17 mouse cellular contexts compared by ENCODE assay signal in the genomic region with DNA sequence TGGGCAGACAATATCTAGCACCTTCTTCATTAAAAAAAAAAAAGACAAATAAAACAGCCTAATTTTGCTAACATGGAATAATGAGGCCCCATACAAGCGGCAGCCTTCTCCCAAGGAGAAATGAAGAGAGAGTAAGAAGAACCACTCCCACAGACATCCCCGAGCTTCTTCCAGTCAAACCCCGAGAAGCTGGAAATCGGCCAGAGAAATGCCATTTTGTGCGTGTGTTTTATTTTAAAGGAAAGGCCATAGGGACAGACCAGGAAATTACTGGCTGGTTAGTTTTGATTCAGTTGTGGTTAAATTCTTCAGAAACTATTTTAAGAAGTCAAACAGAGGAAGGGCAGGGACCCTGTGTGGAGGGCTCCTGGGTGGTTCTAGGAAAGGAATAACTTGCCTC.
A peak's percentile ranks its signal among the peaks of the same experiment; 100 is the strongest.
DNase-seq lines count a peak whose midpoint lies in the region; ATAC-seq and TF ChIP-seq lines count a peak whose summit lies in the region.
"Had no signal": no experiment of that assay in that cellular context is flagged by ENCODE, and none has a peak within 500 bp of the region (broad histone marks: within the 10 kb centered on the region; RNA-seq: fewer than 3 reads in every experiment).

No protein-coding gene starts in this region.

- ATAC-seq in embryonic facial prominence, embryonic 11.5 days (replicated peaks; ENCODE audit: insufficient number of reproducible peaks, low FRiP score, low TSS enrichment, low read depth), result no peak
- ATAC-seq in midbrain, embryonic 14.5 days (ENCODE audit: low FRiP score, low TSS enrichment), result no peak
- ATAC-seq in midbrain, embryonic 13.5 days, result no peak

- H3K4me3 ChIP-seq in embryonic facial prominence, embryonic 11.5 days (ENCODE audit: low read depth, low read length), result no peak overlapping the region
- no peak overlapping the region for H3K4me3 ChIP-seq in embryonic facial prominence, embryonic 10.5 days
- H3K4me3 ChIP-seq in midbrain, embryonic 14.5 days (replicated peaks; ENCODE audit: low read depth, low read length), result no peak overlapping the region
- H3K4me3 ChIP-seq in midbrain, embryonic 13.5 days (replicated peaks), result no peak overlapping the region
- no peak overlapping the region for H3K4me3 ChIP-seq in layer of hippocampus, adult 2 months
- H3K4me3 ChIP-seq: forebrain, embryonic 12.5 days; lung, embryonic 15.5 days; megakaryocyte, embryonic 14.5 days had no signal

- no peak overlapping the region for H3K27ac ChIP-seq in embryonic facial prominence, embryonic 11.5 days (replicated peaks; ENCODE audit: low read depth, low read length)
- no peak overlapping the region for H3K27ac ChIP-seq in embryonic facial prominence, embryonic 10.5 days (replicated peaks)
- no peak overlapping the region for H3K27ac ChIP-seq in midbrain, embryonic 14.5 days (replicated peaks; ENCODE audit: low read depth, low read length)
- no peak overlapping the region for H3K27ac ChIP-seq in midbrain, embryonic 13.5 days
- H3K27ac ChIP-seq in layer of hippocampus, adult 2 months, result no peak overlapping the region
- H3K27ac ChIP-seq: forebrain, embryonic 12.5 days; hindbrain, embryonic 14.5 days; lung, embryonic 15.5 days had no signal

- H3K36me3 ChIP-seq in embryonic facial prominence, embryonic 11.5 days (replicated peaks; ENCODE audit: control insufficient read depth, insufficient read depth, low read depth, low read length), result no peaks in the 10 kb centered on the region
- H3K36me3 ChIP-seq in embryonic facial prominence, embryonic 10.5 days (replicated peaks), result no peaks in the 10 kb centered on the region
- no peaks in the 10 kb centered on the region for H3K36me3 ChIP-seq in midbrain, embryonic 14.5 days (ENCODE audit: control insufficient read depth, insufficient read depth, low read length)
- no peaks in the 10 kb centered on the region for H3K36me3 ChIP-seq in midbrain, embryonic 13.5 days
- H3K36me3 ChIP-seq: forebrain, embryonic 12.5 days; lung, embryonic 15.5 days had no signal

- H3K4me2 ChIP-seq in embryonic facial prominence, embryonic 11.5 days (ENCODE audit: low read depth, low read length), result no peak overlapping the region
- H3K4me2 ChIP-seq in midbrain, embryonic 14.5 days (ENCODE audit: low read length), result no peak overlapping the region
- H3K4me2 ChIP-seq in midbrain, embryonic 13.5 days (replicated peaks), result no peak overlapping the region
- H3K4me2 ChIP-seq: forebrain, embryonic 12.5 days; hindbrain, embryonic 14.5 days; lung, embryonic 15.5 days had no signal

- no peak overlapping the region for H3K9ac ChIP-seq in embryonic facial prominence, embryonic 11.5 days (replicated peaks; ENCODE audit: low read length)
- no peak overlapping the region for H3K9ac ChIP-seq in midbrain, embryonic 14.5 days (replicated peaks; ENCODE audit: low read length)
- H3K9ac ChIP-seq in midbrain, embryonic 13.5 days (replicated peaks), result no peak overlapping the region
- H3K9ac ChIP-seq: forebrain, embryonic 12.5 days; hindbrain, embryonic 14.5 days; lung, embryonic 15.5 days had no signal

- no peaks in the 10 kb centered on the region for H3K27me3 ChIP-seq in embryonic facial prominence, embryonic 11.5 days (ENCODE audit: control insufficient read depth, insufficient read depth, low read length)
- H3K27me3 ChIP-seq in embryonic facial prominence, embryonic 10.5 days (replicated peaks; ENCODE audit: low read depth, poor library complexity, severe bottlenecking), result no peaks in the 10 kb centered on the region
- H3K27me3 ChIP-seq in midbrain, embryonic 14.5 days (ENCODE audit: control insufficient read depth, insufficient read depth, low read length), result no peaks in the 10 kb centered on the region
- H3K27me3 ChIP-seq in midbrain, embryonic 13.5 days, result no peaks in the 10 kb centered on the region
- H3K27me3 ChIP-seq: forebrain, embryonic 12.5 days; lung, embryonic 15.5 days; megakaryocyte, embryonic 14.5 days had no signal

- TF ChIP-seq CTCF in layer of hippocampus, adult 2 months (conservative IDR thresholded peaks at IDR 0.05), result no peak

- H3K4me1 ChIP-seq in embryonic facial prominence, embryonic 11.5 days (ENCODE audit: control insufficient read depth, insufficient read depth, low read length), result no peaks in the 10 kb centered on the region
- peaks cover 11% of the 10 kb centered on the region for H3K4me1 ChIP-seq in embryonic facial prominence, embryonic 10.5 days
- no peaks in the 10 kb centered on the region for H3K4me1 ChIP-seq in midbrain, embryonic 14.5 days (ENCODE audit: control insufficient read depth, insufficient read depth, low read length)
- no peaks in the 10 kb centered on the region for H3K4me1 ChIP-seq in midbrain, embryonic 13.5 days (replicated peaks)
- H3K4me1 ChIP-seq: forebrain, embryonic 12.5 days; megakaryocyte, embryonic 14.5 days had no signal

- peak; percentile 38 for DNase-seq in embryonic facial prominence, embryonic 11.5 days (ENCODE audit: low spot score)
- no peak for DNase-seq in embryonic facial prominence, embryonic 10.5 days (ENCODE audit: low spot score)
- peak; percentile 5 for DNase-seq in kidney, postnatal 14 days
- no peak for DNase-seq in kidney, postnatal 36 days
- DNase-seq in midbrain, embryonic 14.5 days, result peak; percentile 7
- no peak for DNase-seq in layer of hippocampus, adult 2 months (ENCODE audit: low spot score in 2 of 2)
- DNase-seq: gastrocnemius, postnatal 36 days; kidney, adult 2 months; layer of hippocampus, adult 9-11 months; right cerebral cortex, adult 18-20 months; spleen, adult 18-20 months; thymus, adult 18-20 months had no signal

- 50% methylated on average over 5 of the region's 5 CpGs for WGBS in embryonic facial prominence, embryonic 11.5 days
- 71% methylated on average over 5 of the region's 5 CpGs for WGBS in embryonic facial prominence, embryonic 10.5 days
- 65% methylated on average over 5 of the region's 5 CpGs for WGBS in midbrain, embryonic 14.5 days
- WGBS in midbrain, embryonic 13.5 days, result 77% methylated on average over 5 of the region's 5 CpGs

- H3K9me3 ChIP-seq in embryonic facial prominence, embryonic 11.5 days (replicated peaks; ENCODE audit: control insufficient read depth, low read length), result no peaks in the 10 kb centered on the region
- H3K9me3 ChIP-seq in embryonic facial prominence, embryonic 10.5 days, result no peaks in the 10 kb centered on the region
- no peaks in the 10 kb centered on the region for H3K9me3 ChIP-seq in midbrain, embryonic 14.5 days (ENCODE audit: control insufficient read depth, low read length)
- no peaks in the 10 kb centered on the region for H3K9me3 ChIP-seq in midbrain, embryonic 13.5 days
- H3K9me3 ChIP-seq: forebrain, embryonic 12.5 days; lung, embryonic 15.5 days had no signal

Comparison
In these comparisons a context has a peak if more than half of its experiments do, and no peak if none do; other contexts are left out.
1. DNase-seq: peak in embryonic facial prominence, embryonic 11.5 days (single experiment), kidney, postnatal 14 days (single experiment) and midbrain, embryonic 14.5 days (single experiment); none in embryonic facial prominence, embryonic 10.5 days (single experiment), kidney, postnatal 36 days (0 of 2) and layer of hippocampus, adult 2 months (0 of 2).